Mouse (Mus musculus): ENCODE measurements around the gene Usp3.

Gene Usp3

DNA sequence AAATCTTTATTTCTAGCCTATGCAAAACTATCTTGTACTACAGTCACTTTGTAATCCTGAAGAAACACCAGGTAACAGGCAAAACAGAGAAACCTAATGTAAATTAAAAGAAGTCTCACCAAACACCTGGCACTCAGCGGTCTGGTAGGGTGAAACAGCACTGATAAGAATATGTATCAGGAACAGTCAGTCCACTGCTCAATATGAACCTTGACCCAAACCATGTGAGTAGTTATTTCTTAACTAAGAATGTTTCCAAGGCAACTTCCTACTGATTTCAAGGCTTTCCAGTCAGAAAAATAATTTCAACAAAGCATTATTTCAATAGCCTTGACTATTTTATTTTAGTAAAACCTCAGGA is 17.1 kb downstream of the Usp3 start:
- in situ Hi-C loops (cut with MboI, MseI), result no loop called here

DNA sequence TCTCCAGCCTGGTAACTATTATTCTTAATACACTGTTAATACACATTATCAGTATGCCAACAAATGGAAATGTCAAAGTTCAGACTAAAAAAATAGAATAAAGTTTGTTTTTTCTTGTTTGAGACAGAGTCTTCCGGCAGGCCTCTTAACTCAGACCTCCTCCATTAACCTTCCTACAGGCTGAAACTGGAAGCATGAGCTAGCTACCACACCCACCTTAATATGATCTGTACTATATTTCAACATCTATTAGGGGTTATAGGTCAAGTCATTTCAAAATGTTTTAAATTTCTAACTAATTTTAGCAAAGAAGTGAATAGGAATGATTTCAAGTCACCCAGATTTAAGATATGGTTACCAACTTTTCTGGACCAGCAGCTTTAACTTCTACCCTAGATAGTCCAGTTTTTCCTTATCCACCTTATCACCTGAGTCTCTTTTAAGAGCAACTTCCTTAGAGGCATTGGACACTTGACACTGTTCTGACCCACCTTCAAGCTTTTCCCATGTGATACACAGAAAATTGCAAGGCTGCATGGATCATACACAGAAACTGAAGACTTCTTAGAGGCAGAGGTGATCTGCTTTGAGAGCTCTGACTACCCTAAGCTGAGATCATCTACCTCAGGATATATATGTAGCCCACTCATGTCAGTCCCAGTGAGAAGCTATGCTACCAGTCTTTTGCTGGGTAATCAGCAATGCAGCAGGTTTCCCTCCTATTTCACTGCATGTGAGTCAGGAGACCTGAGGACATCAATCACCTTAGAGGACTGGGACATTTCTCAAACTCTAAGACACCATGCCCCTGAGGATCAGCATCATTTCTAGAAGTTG is 17.7 kb downstream of the Usp3 start:
- in situ Hi-C loops (cut with MboI, MseI), result no loop called here

DNA sequence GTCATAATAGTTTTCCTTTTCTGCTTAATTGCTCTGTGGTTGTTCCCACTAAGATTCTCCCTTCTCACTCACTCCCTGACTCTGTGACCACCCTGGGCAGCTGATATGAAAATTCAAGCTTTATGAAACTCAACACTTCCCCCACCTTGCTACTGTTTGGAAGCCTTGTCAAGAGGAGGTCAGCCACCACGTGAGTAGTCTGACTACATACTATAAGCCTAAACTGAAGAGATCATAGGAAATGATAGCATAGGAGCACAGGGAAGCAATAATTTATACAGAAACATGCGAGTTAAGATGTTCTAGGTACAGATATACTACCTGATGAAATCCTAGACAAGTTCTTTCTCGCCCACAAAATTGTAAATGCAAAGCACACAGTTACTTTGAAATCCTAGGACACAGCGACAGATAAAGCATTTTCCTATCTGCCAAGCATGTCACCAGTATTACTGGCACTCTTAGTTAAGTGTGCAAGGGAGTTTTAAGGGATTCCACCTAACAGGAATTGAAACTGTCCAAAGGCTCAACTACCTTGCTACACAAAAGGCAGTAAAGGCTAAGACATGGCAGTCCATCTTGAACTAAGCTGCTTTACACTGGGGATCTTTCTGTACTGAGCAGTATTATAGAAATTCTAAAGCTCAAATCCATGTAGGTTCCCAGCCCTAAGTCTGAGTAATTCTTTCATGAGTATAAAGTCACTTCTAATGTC is 20.8 kb downstream of the Usp3 start:
- in situ Hi-C loops (cut with MboI, MseI), result no loop called here

DNA sequence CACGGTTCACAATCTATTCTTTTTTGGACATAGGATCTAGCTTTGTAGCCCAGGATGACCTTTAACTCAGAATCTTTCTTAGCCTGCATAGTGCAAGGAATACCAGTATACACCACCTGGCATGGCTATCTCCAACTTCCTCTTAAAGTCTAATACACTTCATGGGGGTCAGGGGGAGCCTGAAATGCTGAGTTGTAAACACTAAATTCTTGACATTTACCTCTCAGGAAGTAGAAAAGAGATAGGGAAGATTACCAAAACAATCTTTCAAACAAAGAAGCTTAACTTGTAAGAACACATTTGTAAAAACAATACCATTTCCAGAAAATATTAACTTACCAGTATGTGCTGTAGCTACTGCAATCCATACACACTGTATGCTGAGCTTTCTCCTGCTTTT is 30.7 kb downstream of the Usp3 start:
- in situ Hi-C loops (cut with MboI, MseI), result no loop called here

DNA sequence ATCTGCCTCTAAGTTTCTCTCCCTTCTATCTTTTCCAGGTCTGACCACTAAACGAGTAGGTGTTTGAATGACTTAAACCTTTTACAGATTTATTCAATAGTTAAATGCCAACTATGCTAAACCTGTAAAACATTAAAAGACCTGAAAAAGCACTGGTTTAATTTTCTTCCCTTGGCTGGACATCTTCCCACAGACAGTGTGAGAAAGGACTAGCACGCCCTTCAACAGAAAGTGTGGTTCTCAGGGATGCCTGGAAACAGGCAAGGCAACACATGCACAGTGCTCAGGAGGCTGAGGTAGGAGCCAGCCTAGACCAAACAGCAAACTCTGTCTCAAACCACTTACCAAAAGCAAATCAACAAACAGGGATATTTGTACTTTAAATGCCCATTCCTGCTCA is 31.4 kb downstream of the Usp3 start:
- in situ Hi-C loops (cut with MboI, MseI), result no loop called here

DNA sequence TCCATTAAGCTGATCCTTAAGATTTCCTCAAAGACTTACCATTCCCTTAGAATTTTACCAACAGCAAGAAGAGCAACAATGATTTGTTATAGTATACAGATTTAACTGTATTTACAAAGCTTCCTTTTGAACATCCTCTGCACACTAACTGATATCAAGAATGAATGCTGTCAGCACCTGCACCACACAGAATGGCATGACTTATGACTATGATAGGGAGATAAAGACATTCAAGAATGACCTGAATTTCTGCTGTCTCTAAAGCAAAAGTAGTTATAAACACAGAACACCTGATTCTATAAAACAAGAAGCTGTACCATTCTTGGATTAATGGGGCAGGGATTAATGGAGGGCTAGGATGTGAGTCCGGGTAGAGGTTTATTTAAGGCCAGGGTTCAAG is 32.2 kb downstream of the Usp3 start:
- in situ Hi-C loops (cut with MboI, MseI), result no loop called here

DNA sequence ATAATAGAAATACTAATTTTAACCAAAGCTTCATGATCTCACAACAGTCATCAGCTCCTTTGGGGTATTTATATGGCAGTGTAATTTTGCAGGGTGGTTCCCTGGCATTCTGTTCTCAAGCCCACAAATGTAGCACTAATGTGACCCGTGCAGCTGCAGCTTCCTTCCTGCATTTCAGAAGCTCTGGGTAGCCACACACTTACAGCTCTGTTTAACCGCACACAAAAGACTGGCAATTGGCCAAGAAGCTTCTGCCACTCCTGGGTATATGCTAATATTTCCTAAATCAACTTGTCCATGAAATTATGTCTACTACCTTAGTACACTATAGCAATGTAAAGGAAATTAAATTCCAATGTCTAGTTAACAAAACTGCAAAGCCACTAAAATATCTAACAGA is 32.6 kb downstream of the Usp3 start:
- in situ Hi-C loops (cut with MboI, MseI), result no loop called here

DNA sequence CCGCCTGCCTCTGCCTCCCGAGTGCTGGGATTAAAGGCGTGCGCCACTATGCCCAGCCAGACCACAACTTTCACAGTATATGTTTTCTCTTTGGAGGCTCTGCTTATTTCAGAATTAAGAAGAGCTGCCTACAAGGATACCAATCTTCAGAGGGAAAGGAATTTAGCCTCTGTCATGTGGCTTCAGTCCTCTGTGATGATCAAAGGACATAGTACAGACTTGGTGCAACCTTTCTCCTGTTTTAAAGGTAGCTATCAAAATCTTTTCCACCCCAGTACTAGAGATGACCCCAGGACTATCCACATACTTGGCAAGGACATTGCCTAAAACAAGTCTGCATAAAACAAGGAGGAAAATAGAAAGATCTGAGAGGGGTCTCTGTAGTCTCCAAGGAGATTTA is 34.0 kb downstream of the Usp3 start:
- in situ Hi-C loops (cut with MboI, MseI), result no loop called here

DNA sequence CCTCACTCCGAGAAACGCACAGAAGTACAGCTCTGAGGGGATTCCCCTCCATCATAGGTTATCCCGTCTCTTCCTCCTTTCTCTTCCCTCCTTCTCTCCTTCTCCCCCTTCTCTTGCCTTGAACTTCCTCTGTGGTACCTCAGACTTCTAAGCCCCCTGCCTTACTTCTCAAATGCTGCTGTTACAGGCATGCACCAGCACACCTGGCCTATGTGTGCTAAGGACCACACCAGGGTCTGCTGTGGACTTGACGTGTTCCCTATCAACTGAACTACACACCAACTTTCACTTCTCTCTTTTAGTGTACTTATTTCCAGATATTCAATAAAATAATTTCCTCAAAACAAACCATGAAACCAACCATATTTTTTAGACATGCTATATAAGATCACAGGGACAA is 50.2 kb downstream of the Usp3 start:
- in situ Hi-C loops (cut with MboI, MseI), result no loop called here

DNA sequence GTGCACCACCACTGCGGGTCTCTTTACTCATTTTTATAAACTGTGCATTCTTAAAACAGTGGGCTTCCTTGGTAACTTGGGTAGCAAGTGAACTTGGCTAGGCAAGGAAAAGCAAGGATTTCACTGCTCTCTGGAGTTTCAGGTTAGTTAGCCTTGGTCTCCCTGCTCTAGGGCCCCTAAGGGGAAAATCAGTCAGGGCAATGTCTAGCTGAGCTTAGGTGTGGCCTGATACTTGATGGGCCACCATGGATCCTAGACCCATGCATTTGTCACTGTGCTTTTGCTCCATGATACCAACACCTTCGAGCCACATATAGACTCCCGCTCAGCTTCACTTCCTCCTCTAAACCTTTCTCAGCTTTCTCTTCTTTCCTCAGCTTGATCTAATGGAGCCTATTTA is 71.3 kb downstream of the Usp3 start:
- in situ Hi-C loops (cut with MboI, MseI), result no loop called here

DNA sequence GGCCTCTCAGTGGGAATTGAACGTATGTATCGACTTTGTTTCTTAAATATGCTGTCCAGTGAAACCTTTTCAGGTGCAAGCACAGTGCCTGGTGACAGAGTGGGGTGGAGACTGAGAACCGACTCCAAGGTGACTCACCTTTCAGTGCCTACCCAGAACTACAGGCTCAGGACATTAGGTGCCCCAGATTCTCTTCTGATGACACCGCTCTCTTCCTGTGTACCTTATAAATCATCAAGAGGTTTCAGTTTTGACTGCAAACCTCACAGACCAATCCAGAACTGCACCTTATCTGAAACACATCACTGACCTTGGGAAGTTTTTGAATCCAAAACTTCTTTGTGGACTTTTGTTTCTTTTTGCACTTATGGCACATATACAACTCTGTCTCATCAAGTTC is 72.6 kb downstream of the Usp3 start:
- in situ Hi-C loops (cut with MboI, MseI), result no loop called here

DNA sequence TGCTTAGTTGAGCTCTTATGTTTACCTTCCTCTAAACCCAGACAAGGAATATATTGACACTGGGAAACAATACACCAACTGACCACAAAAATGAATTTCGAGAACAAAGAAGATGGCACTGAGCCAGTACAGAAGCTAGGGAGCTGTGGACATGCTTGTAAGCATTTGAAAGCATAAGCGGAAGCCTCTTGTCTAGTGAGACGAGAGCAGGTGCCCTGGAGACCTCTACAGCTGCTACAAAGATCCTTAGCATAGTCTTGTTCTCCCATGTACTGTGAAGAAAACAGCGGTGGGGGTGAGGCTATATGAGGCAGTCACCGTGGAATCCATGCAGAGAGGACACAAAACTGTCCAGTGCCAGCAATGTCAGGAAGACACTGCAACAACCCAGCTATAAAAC is 74.0 kb downstream of the Usp3 start:
- in situ Hi-C loops (cut with MboI, MseI), result loop anchor here (10.0 kb wide), 1 partner anchor 186 kb away; no protein-coding TSS in a partner anchor

DNA sequence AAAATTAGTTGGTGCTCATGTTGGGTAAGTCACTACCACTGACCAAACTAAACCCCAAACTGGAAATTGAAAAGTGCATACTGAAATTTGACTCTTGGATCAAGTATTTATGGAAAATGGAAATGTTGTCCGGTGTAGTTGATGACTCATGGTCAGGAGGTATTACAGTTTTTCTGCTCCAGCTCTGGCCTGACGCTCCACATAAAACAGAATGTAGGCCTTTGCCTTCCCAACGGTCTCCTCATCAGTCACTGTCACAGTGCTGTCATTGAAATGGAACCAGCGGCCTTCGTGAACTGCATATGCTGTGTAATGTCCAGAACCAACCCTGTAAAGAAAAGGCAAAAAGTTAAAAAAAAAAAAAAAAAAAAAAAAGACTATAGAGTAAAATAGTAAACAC is 74.7 kb downstream of the Usp3 start:
- in situ Hi-C loops (cut with MboI, MseI), result loop anchor here (10.0 kb wide), 1 partner anchor 187 kb away; no protein-coding TSS in a partner anchor

DNA sequence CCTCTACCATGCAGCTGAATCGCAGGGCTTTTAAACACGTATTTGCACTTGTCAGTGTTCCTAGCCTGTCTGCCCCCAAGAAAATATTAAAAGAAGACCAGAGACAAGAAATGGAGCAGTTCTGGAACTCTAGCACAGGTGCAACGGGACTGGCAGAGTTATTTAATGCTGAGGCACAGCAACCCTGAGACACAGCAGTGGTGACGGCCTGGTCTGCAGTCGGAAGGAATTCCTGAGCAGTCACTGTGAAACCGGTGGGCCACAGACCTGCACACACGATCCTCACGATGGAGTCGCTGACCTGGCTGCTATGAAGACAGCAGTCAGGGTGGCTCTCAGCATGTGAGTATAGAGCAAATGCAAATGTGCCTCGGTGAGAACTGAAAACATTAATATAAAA is 75.2 kb downstream of the Usp3 start:
- in situ Hi-C loops (cut with MboI, MseI), result loop anchor here (10.0 kb wide), 1 partner anchor 187 kb away; no protein-coding TSS in a partner anchor

DNA sequence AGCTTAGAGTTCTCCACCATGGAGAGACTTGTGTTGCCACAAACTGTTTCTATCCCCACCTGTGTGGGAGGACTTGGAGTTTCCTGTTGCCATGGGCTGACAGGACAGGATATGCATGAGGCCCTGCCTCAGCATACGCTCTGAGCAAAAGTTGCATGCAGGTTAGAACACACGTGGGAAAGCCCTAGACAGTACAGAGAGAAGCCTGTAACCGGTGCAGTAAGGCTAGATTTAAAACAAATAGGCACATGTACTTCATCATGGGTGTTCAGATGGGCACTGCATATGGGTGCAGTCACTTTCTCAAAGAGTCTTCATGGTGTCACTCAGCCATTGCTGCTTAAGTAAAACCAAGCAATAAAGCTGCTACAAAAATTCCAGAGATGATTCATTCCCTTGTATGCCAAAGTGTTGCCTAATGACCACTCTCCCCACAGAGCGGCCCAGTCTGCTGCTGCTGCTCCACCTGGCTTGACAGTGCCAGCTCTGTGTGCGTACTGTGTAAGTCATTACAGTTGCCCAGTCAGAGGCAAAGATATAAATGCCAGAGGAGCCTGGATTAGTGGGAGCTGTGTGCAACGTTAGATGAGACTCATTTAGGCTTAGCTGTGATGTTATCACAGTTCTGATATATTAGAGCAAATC is 76.5 kb downstream of the Usp3 start:
- in situ Hi-C loops (cut with MboI, MseI), result loop anchor here (10.0 kb wide), 1 partner anchor 188 kb away; no protein-coding TSS in a partner anchor

DNA sequence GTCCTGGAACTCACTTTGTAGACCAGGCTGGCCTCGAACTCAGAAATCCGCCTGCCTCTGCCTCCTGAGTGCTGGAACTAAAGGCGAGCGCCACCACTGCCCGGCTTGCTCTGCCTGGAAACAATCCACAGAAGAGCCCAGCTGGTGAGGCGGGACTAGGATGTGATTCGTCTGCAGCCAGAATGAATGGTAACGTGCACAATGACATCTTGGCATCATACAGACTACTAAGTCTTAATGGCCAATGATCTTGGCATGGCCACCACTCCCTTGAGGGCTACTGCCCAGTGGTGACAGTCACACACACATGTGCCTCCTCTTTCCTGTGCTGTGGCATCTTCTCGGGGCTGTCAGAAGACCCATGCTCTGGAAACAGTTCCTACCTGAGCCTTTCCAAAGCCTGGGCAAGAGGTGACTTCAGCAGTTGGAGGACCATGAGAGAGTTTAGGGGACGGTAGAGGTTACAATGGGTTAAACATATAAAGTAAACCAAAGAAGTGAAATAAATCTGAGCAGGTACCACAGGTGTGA is 77.2 kb downstream of the Usp3 start:
- in situ Hi-C loops (cut with MboI, MseI), result loop anchor here (10.0 kb wide), 1 partner anchor 189 kb away; no protein-coding TSS in a partner anchor

DNA sequence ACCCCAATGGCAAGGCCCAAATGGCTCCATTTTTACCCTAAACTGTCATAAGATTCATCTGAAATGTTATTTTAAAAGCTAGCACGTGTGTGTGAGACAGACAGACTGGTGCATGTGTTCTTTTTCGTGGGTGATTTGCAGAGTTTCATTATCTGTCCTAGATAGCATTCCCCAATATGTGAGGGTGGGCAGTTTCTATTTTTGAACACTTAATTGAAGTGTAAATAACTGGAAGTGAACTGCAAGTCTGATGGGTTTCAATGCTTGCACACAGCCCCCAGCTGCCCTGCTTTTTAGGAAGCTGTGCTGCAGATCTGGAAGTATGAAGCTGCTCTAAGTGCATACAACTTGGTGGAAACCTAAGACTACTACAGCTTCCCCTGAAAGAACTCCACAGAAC is 77.8 kb downstream of the Usp3 start:
- in situ Hi-C loops (cut with MboI, MseI), result loop anchor here (10.0 kb wide), 1 partner anchor 190 kb away; no protein-coding TSS in a partner anchor

DNA sequence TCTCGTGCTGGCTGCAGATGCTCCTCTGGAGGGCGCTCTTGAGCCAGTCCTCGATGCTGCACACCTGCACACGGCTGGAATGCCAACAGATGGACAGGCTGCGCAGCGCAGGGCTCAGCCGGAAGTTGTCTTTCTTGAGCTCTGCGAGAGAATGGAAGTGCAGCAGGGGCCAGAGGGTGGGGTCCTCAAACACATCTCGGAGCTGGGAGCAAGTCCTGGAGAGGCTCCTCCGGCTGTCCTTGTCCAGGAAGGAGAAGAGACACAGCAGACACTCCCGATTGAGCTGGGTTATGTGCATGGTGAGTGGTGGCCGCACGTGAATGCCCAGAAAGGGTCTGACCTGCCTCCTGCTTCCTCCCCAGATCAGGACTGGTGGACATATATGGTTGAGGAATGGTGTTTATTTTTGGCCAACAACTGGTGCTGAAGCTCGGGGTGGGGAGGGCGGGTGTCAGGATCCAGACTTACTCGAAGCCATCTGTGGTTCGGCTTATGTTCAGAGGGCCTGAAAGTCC is 78.6 kb downstream of the Usp3 start, which contains the start of gene Fbxl22:
TSS of gene Fbxl22 (minus strand) at position 338 of the 515 bp plus-strand sequence.
- in situ Hi-C loops (cut with MboI, MseI), result loop anchor here (5.0 to 10.0 kb wide), 2 partner anchors 83 to 190 kb away; no protein-coding TSS in a partner anchor

DNA sequence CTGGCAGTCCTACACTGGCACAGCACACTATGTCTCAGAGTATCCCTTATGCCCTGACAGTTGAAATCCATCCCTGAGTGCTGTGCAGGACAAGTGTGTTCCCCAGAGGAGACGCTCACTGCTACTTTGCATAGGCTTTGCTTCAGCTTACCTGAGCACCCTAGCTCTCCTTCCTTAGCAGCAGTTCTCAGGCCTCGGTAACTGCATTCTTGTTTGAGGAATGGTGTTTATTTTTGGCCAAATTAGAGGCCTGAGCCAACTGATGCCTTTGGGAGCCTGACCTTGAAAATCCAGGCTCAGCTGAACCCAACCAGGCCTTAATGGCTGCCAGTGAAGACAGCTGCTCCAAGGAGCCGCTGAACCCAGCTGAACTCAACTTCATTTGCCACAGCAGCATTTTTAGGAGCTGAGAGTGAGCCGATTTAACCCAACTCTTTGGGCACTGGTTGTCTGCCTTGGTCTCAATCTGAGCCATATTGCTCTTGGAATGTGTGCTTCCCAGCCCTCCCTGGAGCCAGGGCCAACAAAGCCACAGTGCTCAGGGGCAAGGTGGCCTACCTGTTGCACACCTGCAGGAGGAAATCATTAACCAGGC is 79.2 kb downstream of the Usp3 start:
- in situ Hi-C loops (cut with MboI, MseI), result loop anchor here (5.0 to 10.0 kb wide), 2 partner anchors 84 to 191 kb away; no protein-coding TSS in a partner anchor

DNA sequence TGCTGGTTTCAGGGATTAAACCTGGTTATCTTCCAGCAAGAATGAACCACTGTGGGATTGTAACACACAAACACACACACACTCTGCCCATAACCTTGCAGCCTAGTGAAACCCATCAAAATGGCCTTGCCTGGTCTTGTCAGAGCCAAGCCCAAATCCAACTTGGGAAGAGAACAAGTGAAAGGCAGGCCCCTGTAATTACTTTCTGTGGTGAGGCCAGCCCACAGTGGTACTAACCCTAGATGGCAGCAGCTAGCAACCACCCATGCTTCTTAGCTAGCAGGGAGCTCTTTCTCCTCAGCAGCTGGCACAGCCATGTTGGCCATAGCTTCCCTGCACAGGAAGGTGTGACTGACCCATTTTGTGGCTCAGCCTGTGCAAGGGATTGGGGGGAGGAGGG is 79.8 kb downstream of the Usp3 start:
- in situ Hi-C loops (cut with MboI, MseI), result loop anchor here (5.0 to 10.0 kb wide), 2 partner anchors 84 to 192 kb away; no protein-coding TSS in a partner anchor

DNA sequence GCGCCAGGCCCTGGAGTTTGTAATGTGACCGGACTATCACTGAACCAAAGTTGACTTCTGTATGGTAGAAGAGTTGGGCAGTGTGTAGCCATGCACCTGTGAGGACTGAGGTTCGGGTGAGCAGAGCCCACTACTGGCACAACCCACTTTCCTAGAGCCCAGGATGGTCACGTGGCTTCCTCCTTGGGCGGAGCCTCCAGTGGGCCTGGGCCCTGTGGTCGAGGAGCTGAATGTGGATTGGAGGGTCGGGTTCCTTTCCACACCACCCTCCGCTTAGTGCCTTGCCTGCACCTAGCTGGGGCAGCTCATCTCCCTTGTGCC is 80.6 kb downstream of the Usp3 start:
- in situ Hi-C loops (cut with MboI, MseI), result loop anchor here (5.0 to 10.0 kb wide), 2 partner anchors 85 to 192 kb away; no protein-coding TSS in a partner anchor
